Mouse (Mus musculus): ENCODE data around the gene Olfr665. TPM values are rescaled to one million over a fixed set of nuclear protein-coding genes. Genes with fewer than 3 reads are reported as not detected.
"Not testable (repeated sequence)": the region's sequence is repeated elsewhere in the genome, so short reads cannot be mapped to it uniquely, and the experiment has no call there.

Olfr665 gene
- not detected for total RNA-seq (2021)
- long read RNA-seq, experiment 1 = 0 reads
- long read RNA-seq, experiment 2 = 0 reads

GRCm38 (mm10) chr7:104877731-104878130, at the start of gene Olfr665:
Olfr665 (plus strand) TSS chr7:104878031.
- DNase-seq = no peak

GRCm38 (mm10) chr7:104842503-104842902, 35.3 kb upstream of the Olfr665 start, which contains the start of gene Usp17lb:
Usp17lb (minus strand) TSS chr7:104842603.
- no peak for DNase-seq

GRCm38 (mm10) chr7:104843731-104844287, 34.0 kb upstream of the Olfr665 start:
- no peak for DNase-seq

GRCm38 (mm10) chr7:104851546-104851945, 26.3 kb upstream of the Olfr665 start:
- not testable (repeated sequence) for DNase-seq

GRCm38 (mm10) chr7:104855248-104855750, 22.5 kb upstream of the Olfr665 start:
- no peak for DNase-seq

GRCm38 (mm10) chr7:104856709-104857108, 21.1 kb upstream of the Olfr665 start, which contains the start of gene Usp17la:
Usp17la (plus strand) TSS chr7:104857009.
- DNase-seq = not testable (repeated sequence)

GRCm38 (mm10) chr7:104857683-104858082, 20.1 kb upstream of the Olfr665 start:
- no peak for DNase-seq

GRCm38 (mm10) chr7:104861381-104861780, 16.4 kb upstream of the Olfr665 start:
- no peak for DNase-seq

GRCm38 (mm10) chr7:104895852-104896251, 18.0 kb downstream of the Olfr665 start, which contains the start of gene Olfr666:
Olfr666 (minus strand) TSS chr7:104895952.
- no peak for DNase-seq

- DNase-seq = no peak
These were observed 43.6 kb downstream of the Olfr665 start, which contains the start of gene Olfr667 for GRCm38 (mm10) chr7:104921382-104921781. Olfr667 (minus strand) TSS chr7:104921482.

- no peak for DNase-seq
These were observed 50.1 kb downstream of the Olfr665 start, which contains the start of gene Olfr668 for GRCm38 (mm10) chr7:104927957-104928356. Olfr668 (minus strand) TSS chr7:104928057.

Other genes with a start within 250 kb of the Olfr665 start
- gene Olfr658, start 230.7 kb upstream of the Olfr665 start, total RNA-seq (2021) = not detected
- gene Olfr659, start 211.3 kb upstream of the Olfr665 start, total RNA-seq (2021) = not detected
- not detected for gene Olfr661, start 191.5 kb upstream of the Olfr665 start, total RNA-seq (2021)
- not detected for gene Usp17le, start 100.6 kb upstream of the Olfr665 start, total RNA-seq (2021)
- not detected for gene Usp17lb, start 35.4 kb upstream of the Olfr665 start, total RNA-seq (2021)
- gene Usp17la, start 21.0 kb upstream of the Olfr665 start, total RNA-seq (2021) = not detected
- gene Olfr666, start 17.9 kb downstream of the Olfr665 start, total RNA-seq (2021) = not detected
- not detected for gene Olfr667, start 43.5 kb downstream of the Olfr665 start, total RNA-seq (2021)
- gene Olfr668, start 50.0 kb downstream of the Olfr665 start, total RNA-seq (2021) = not detected
- gene Olfr669, start 56.2 kb downstream of the Olfr665 start, total RNA-seq (2021) = not detected
- not detected for gene Olfr670, start 84.6 kb downstream of the Olfr665 start, total RNA-seq (2021)
- not detected for gene Olfr671, start 101.1 kb downstream of the Olfr665 start, total RNA-seq (2021)
- not detected for gene Olfr672, start 124.0 kb downstream of the Olfr665 start, total RNA-seq (2021)
- gene Olfr675, start 150.4 kb downstream of the Olfr665 start, total RNA-seq (2021) = not detected
- not detected for gene Olfr676, start 154.7 kb downstream of the Olfr665 start, total RNA-seq (2021)
- not detected for gene Olfr677, start 173.3 kb downstream of the Olfr665 start, total RNA-seq (2021)
- gene Olfr678, start 186.4 kb downstream of the Olfr665 start, total RNA-seq (2021) = not detected
- gene Olfr679, start 203.2 kb downstream of the Olfr665 start, total RNA-seq (2021) = not detected
- not detected for gene Olfr680-ps1, start 214.8 kb downstream of the Olfr665 start, total RNA-seq (2021)
- gene Olfr681, start 238.8 kb downstream of the Olfr665 start, total RNA-seq (2021) = not detected